Mouse (Mus musculus): Measurements from ENCODE around the gene Reg3d.
A peak's percentile ranks its signal among the peaks of the same experiment; 100 is the strongest.
"Not testable (repeated sequence)": the region's sequence is repeated elsewhere in the genome, so short reads cannot be mapped to it uniquely, and the experiment has no call there.

Gene Reg3d

GRCm38 (mm10) chr6:78378765-78379164 is at the start of gene Reg3d:
Reg3d (minus strand) TSS chr6:78378865.
- no peak for DNase-seq (ENCODE audit: low read depth, low spot score)

- DNase-seq (ENCODE audit: low read depth, low spot score), result no peak
These were observed 46.8 kb upstream of the Reg3d start for GRCm38 (mm10) chr6:78425497-78425896.

- DNase-seq (ENCODE audit: low read depth, low spot score), result not testable (repeated sequence)
These were observed 43.7 kb upstream of the Reg3d start, which contains the start of gene Reg1 for GRCm38 (mm10) chr6:78422411-78422810. Reg1 (plus strand) TSS chr6:78422711.

- DNase-seq (ENCODE audit: low read depth, low spot score), result not testable (repeated sequence)
These were observed 16.7 kb upstream of the Reg3d start, which contains the start of gene Reg2 for GRCm38 (mm10) chr6:78395323-78395722. Reg2 (plus strand) TSS chr6:78395623.

GRCm38 (mm10) chr6:78385609-78386008 is 6.9 kb upstream of the Reg3d start:
- DNase-seq (ENCODE audit: low read depth, low spot score), result no peak

GRCm38 (mm10) chr6:78380409-78380808 is 1.7 kb upstream of the Reg3d start, which contains the start of gene Reg3a:
Reg3a (plus strand) TSS chr6:78380709.
- no peak for DNase-seq (ENCODE audit: low read depth, low spot score)

GRCm38 (mm10) chr6:78370357-78370756 is 8.3 kb downstream of the Reg3d start, which contains the start of gene Reg3b:
Reg3b (plus strand) TSS chr6:78370657.
- no peak for DNase-seq (ENCODE audit: low read depth, low spot score)

GRCm38 (mm10) chr6:78361971-78362563 is 16.6 kb downstream of the Reg3d start:
- no peak for DNase-seq (ENCODE audit: low read depth, low spot score)

GRCm38 (mm10) chr6:78341689-78342088 is 37.0 kb downstream of the Reg3d start:
- DNase-seq (ENCODE audit: low read depth, low spot score), result peak; percentile 8

GRCm38 (mm10) chr6:78340296-78340695 is 38.4 kb downstream of the Reg3d start:
- no peak for DNase-seq (ENCODE audit: low read depth, low spot score)

GRCm38 (mm10) chr6:78331919-78332569 is 46.6 kb downstream of the Reg3d start:
- DNase-seq (ENCODE audit: low read depth, low spot score), result peak; percentile 8

- DNase-seq (ENCODE audit: low read depth, low spot score), result no peak
These were observed 49.5 kb downstream of the Reg3d start for GRCm38 (mm10) chr6:78329166-78329565.

- DNase-seq (ENCODE audit: low read depth, low spot score), result no peak
These were observed 50.9 kb downstream of the Reg3d start for GRCm38 (mm10) chr6:78327798-78328197.
